Mouse (Mus musculus) limb, embryonic 10.5 days (tissue): Measurements from ENCODE around the gene Wdr1. TPM values are rescaled to one million over a fixed set of nuclear protein-coding genes. Genes with fewer than 3 reads are reported as not detected.
A peak's percentile ranks its signal among the peaks of the same experiment; 100 is the strongest.

Experiments used
- DNase-seq: peaks from one replicate; pipeline ENCODE4 v3.0.0-alpha.2; 2017; ENCODE audit warnings: low spot score
- H3K27ac ChIP-seq: fragments of 300-500 bp; sonication (generic); 2 replicates; pipeline ENCODE4 v1.5.1; 2016; ENCODE audit warnings: mild to moderate bottlenecking
- H3K27me3 ChIP-seq: fragments of 300-500 bp; sonication (generic); 2 replicates; pipeline ENCODE4 v1.6.1; 2016; ENCODE audit warnings: low read depth, mild to moderate bottlenecking; ENCODE audit not compliant: poor library complexity, severe bottlenecking
- H3K36me3 ChIP-seq: fragments of 300-500 bp; sonication (generic); 2 replicates; pipeline ENCODE4 v1.6.1; 2016; ENCODE audit warnings: mild to moderate bottlenecking, moderate library complexity
- H3K4me1 ChIP-seq: fragments of 300-500 bp; sonication (generic); 2 replicates; pipeline ENCODE4 v1.6.1; 2016
- H3K4me3 ChIP-seq: fragments of 300-500 bp; sonication (generic); 2 replicates; pipeline ENCODE4 v1.5.1; 2016; ENCODE audit warnings: mild to moderate bottlenecking, moderate library complexity
- H3K9me3 ChIP-seq: fragments of 300-500 bp; sonication (generic); replicated peaks from 2 replicates; pipeline ENCODE4 v1.6.1; 2016; ENCODE audit warnings: mild to moderate bottlenecking
- WGBS: fragments of 180-500 bp; shearing (Covaris S2); methylation state at CpG from one replicate; pipeline ENCODE4 v1.1.7; 2016; 5-methylcytosine and 5-hydroxymethylcytosine counted together
- polyA plus RNA-seq: library from polyadenylated mRNA; unstranded; fragments of >200 nt; fragmentation: Nextera tagmentation; extraction: Ambion mirVana; gene quantifications from 2 replicates; pipeline ENCODE4 v1.2.1, GENCODE M21; 2016

Wdr1 gene
- polyA plus RNA-seq, 1 experiment from 2014 or later = 214 TPM

DNA sequence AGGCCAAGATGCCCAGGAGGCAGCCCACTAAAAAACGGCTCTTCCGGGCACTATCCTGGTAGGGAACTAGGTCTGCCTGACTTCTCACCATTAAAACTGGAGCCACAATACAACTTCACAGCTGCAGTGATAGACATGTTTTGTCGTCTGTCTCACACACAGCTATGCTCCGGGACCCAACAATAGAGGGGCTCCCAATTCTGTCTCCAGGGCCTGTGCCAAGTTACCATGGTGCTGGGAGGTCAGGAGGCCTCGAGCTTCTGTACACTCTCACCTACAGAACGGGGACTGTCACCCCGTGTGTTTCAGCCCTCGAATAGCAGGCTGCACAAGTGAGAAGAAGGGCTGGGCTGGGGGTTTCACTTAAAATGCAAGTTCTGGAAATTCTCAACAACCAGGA, 24.5 kb downstream of the Wdr1 start:
- no peak for DNase-seq
- Histone ChIP-seq H3K9me3 (no peaks in the 10 kb centered on the region), H3K27me3 (no peaks in the 10 kb centered on the region), H3K4me3 (no peak overlapping the region), H3K36me3 (peaks cover 100% of the 10 kb centered on the region), H3K27ac (no peak overlapping the region), H3K4me1 (no peaks in the 10 kb centered on the region)
- WGBS = 93% methylated on average over 8 of the region's 8 CpGs

GRCm38 (mm10) chr5:38537845-38538244, 25.2 kb downstream of the Wdr1 start:
- Histone ChIP-seq H3K4me3 (no peak overlapping the region), H3K27ac (no peak overlapping the region), H3K36me3 (peaks cover 100% of the 10 kb centered on the region), H3K9me3 (no peaks in the 10 kb centered on the region), H3K27me3 (no peaks in the 10 kb centered on the region), H3K4me1 (no peaks in the 10 kb centered on the region)
- DNase-seq = no peak
- 92% methylated on average over 4 of the region's 4 CpGs for WGBS

DNA sequence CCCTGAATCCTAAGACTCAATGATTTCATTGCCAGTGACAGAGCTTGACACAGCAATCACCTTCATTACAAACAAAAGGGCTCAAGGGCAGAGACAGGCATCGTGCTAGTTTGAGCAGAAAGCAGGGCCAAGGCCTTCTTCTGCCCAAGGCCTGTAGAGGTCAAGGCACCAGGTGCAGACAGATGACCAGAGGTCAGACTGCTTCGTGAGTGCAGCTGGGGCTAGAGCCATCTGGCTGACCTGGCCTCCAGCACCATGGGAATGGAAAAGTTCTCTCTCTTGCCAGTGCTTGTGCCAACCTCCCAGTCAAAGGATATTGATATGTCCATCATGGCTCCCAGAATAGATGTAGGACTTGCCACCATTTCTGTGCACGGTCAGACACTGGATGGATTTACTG, 26.2 kb downstream of the Wdr1 start:
- Histone ChIP-seq H3K36me3 (peaks cover 100% of the 10 kb centered on the region), H3K27ac (no peak overlapping the region), H3K9me3 (no peaks in the 10 kb centered on the region), H3K4me3 (no peak overlapping the region), H3K4me1 (no peaks in the 10 kb centered on the region), H3K27me3 (no peaks in the 10 kb centered on the region)
- no peak for DNase-seq
- 85% methylated on average over 3 of the region's 3 CpGs for WGBS

DNA sequence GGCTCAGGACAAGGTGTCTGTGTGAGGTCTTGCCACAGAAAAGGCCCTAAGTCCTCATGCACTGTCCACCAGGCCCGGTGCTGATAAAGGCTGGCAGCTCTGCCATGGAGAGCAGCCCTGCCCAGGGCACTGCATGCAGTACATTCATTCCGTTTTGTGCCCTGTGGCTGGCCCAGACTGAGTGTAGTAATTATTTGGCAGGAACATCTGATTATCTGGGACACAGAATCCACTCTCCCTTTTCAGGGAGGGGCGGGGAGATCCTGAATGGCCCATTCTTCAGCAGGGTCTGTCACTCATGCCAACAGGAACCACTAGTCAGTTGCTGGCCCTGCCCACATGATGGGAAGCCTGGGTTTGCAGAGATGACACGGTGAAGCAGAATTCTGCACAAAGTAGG, 30.9 kb downstream of the Wdr1 start:
- Histone ChIP-seq H3K4me1 (no peaks in the 10 kb centered on the region), H3K36me3 (peaks cover 100% of the 10 kb centered on the region), H3K27me3 (no peaks in the 10 kb centered on the region), H3K27ac (no peak overlapping the region), H3K4me3 (no peak overlapping the region), H3K9me3 (no peaks in the 10 kb centered on the region)
- DNase-seq = no peak
- WGBS = 90% methylated on average over 4 of the region's 4 CpGs

- WGBS = 90% methylated on average over 6 of the region's 6 CpGs
- Histone ChIP-seq H3K4me1 (no peaks in the 10 kb centered on the region), H3K9me3 (no peaks in the 10 kb centered on the region), H3K36me3 (peaks cover 98% of the 10 kb centered on the region), H3K27ac (no peak overlapping the region), H3K27me3 (no peaks in the 10 kb centered on the region), H3K4me3 (no peak overlapping the region)
- DNase-seq = peak; percentile 35
Observed at GRCm38 (mm10) chr5:38529724-38530428, 33.1 kb downstream of the Wdr1 start.

DNA sequence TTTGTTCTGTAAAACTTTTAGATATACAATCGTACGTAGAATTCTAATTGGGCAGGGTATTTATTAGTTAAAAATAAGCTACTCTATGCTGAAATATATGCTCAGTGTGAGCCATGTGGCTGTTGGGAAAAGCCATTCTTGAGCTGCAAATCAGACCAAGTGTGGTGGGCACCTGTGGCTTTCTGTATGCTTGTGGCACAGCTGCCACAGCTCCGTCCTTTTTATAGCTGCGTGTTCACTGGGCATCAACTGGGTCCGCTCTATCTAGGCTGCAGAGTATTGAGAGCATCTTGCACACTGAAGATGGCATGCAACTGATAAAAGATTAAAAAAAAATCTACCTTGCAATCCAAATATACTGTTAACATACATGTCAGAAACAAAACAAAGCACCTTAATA, 40.0 kb downstream of the Wdr1 start:
- Histone ChIP-seq H3K27me3 (no peaks in the 10 kb centered on the region), H3K4me1 (no peaks in the 10 kb centered on the region), H3K36me3 (peaks cover 33% of the 10 kb centered on the region), H3K27ac (no peak overlapping the region), H3K4me3 (no peak overlapping the region), H3K9me3 (no peaks in the 10 kb centered on the region)
- no peak for DNase-seq
- 95% methylated on average over 5 of the region's 5 CpGs for WGBS

- Histone ChIP-seq H3K9me3 (no peaks in the 10 kb centered on the region), H3K27ac (no peak overlapping the region), H3K4me1 (no peaks in the 10 kb centered on the region; the same call in 1 of the 2 replicates), H3K36me3 (peaks cover 12% of the 10 kb centered on the region), H3K27me3 (no peaks in the 10 kb centered on the region), H3K4me3 (no peak overlapping the region)
- 49% methylated on average over 1 of the region's 1 CpGs for WGBS
- DNase-seq = no peak
Observed at GRCm38 (mm10) chr5:38520838-38521237, 42.2 kb downstream of the Wdr1 start.

- WGBS = 67% methylated on average over 6 of the region's 6 CpGs
- no peak for DNase-seq
- H3K4me1 ChIP-seq = peaks cover 9% of the 10 kb centered on the region
- no peaks in the 10 kb centered on the region for H3K27me3 ChIP-seq
- no peak overlapping the region for H3K4me3 ChIP-seq
- no peaks in the 10 kb centered on the region for H3K36me3 ChIP-seq
- H3K9me3 ChIP-seq = no peaks in the 10 kb centered on the region
- no peak overlapping the region for H3K27ac ChIP-seq
Observed at GRCm38 (mm10) chr5:38516267-38516666, 46.8 kb downstream of the Wdr1 start.

- H3K27ac ChIP-seq = no peak overlapping the region
- no peaks in the 10 kb centered on the region for H3K9me3 ChIP-seq
- WGBS = 10% methylated on average over 2 of the region's 2 CpGs
- DNase-seq = no peak
- no peaks in the 10 kb centered on the region for H3K36me3 ChIP-seq
- no peaks in the 10 kb centered on the region for H3K27me3 ChIP-seq
- no peak overlapping the region for H3K4me3 ChIP-seq
- H3K4me1 ChIP-seq = peaks cover 9% of the 10 kb centered on the region
Observed at GRCm38 (mm10) chr5:38512991-38513390, 50.0 kb downstream of the Wdr1 start.

- Histone ChIP-seq H3K9me3 (no peaks in the 10 kb centered on the region), H3K4me3 (no peak overlapping the region), H3K4me1 (peaks cover 16% of the 10 kb centered on the region), H3K27me3 (no peaks in the 10 kb centered on the region), H3K36me3 (no peaks in the 10 kb centered on the region), H3K27ac (no peak overlapping the region)
- DNase-seq = no peak
- 92% methylated on average over 4 of the region's 4 CpGs for WGBS
Observed at GRCm38 (mm10) chr5:38509568-38509967, 53.5 kb downstream of the Wdr1 start.

- Histone ChIP-seq H3K27me3 (no peaks in the 10 kb centered on the region), H3K4me1 (peaks cover 6% of the 10 kb centered on the region), H3K4me3 (no peak overlapping the region), H3K27ac (peak overlapping the region; percentile 58), H3K36me3 (no peaks in the 10 kb centered on the region), H3K9me3 (no peaks in the 10 kb centered on the region)
- no peak for DNase-seq
- 75% methylated on average over 3 of the region's 3 CpGs for WGBS
Observed at GRCm38 (mm10) chr5:38505435-38505765, 57.6 kb downstream of the Wdr1 start.

DNA sequence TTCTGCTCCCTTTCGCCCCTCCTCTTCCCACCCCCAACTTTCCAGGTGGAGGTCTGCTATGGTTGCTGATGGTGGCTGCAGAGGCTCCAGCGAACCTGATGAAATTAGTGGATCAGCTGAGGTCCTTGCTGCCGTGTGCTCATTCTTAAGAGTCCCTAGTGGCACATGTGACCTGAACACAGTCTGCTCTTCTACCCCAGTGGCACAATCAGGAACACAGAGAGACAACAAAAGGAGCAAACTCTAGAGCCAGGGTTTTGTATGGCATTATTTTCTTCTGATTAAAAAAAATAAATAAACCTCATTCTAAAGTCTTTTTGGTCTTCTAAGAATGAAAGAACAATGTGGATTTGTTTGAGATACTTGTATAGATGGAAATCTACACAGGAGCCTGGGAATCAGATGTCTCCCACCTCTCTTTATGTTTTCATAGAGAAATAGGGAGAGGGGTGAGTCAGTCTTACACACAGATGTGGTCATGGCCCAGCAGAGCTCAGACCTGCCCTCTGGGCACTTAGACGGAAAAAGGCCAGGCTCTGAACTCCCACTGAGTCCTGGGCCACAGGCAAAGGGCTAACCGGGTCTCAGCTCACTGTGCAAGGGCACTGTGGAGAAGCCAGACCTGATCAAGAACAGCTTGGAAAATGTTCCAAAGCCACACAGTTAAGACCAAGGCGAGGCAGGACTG, 58.1 kb downstream of the Wdr1 start:
- Histone ChIP-seq H3K9me3 (no peaks in the 10 kb centered on the region), H3K27ac (peak overlapping the region; percentile 58), H3K36me3 (no peaks in the 10 kb centered on the region), H3K4me1 (peaks cover 6% of the 10 kb centered on the region), H3K4me3 (no peak overlapping the region), H3K27me3 (no peaks in the 10 kb centered on the region)
- 70% methylated on average over 6 of the region's 6 CpGs for WGBS
- no peak for DNase-seq

DNA sequence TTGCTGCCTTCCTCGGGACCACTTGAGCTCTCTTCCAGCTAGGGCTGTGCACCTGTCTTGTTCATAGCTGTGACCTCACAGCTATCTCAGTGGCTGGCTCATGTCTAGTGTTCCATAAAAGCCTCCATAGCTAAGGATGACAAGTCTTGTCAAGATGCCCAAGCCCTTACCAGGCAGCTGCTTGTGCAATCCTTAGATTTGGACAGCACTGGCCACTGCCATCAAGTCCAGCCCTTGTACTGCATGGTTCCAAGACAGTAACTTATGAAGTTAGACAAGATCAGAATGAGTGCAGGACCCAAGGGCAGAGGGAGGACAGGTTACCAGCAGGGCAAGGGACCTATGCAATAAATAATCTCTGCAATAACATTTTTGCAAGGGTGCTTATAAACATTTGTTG, 58.9 kb downstream of the Wdr1 start:
- Histone ChIP-seq H3K27ac (no peak overlapping the region), H3K4me1 (peaks cover 6% of the 10 kb centered on the region), H3K9me3 (no peaks in the 10 kb centered on the region), H3K27me3 (no peaks in the 10 kb centered on the region), H3K36me3 (no peaks in the 10 kb centered on the region), H3K4me3 (no peak overlapping the region)
- DNase-seq = no peak
- WGBS = 94% methylated on average over 1 of the region's 1 CpGs
